Comparison of ENCODE assay signal across 33 mouse cellular contexts in the genomic region with DNA sequence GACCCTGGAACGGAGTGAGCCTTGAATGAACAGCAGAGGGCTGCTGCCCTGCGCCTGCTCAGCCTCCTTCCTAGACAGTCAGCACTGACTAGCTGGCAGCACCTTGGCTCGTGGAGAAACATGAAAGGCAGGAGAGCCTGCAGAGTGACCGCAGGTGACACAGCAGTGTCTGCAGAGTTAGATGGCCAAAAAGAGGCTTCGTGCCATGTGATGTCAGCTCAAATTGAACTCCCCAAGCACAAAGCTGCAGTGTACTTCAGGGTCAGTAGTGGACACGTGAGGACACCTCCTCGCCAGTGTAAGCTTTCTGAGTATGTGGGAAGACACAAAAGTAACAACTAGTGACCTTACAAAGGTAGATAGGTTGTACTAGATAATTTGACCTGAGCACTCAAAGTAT.
"Had no signal": no experiment of that assay in that cellular context is flagged by ENCODE, and none has a peak within 500 bp of the region (broad histone marks: within the 10 kb centered on the region; RNA-seq: fewer than 3 reads in every experiment).

No protein-coding gene starts in this region.

- H3K27me3 ChIP-seq: heart, embryonic 12.5 days; heart, embryonic 13.5 days; heart, embryonic 15.5 days; hindbrain, embryonic 12.5 days; hindbrain, embryonic 13.5 days; hindbrain, embryonic 15.5 days; intestine, embryonic 15.5 days; kidney, embryonic 15.5 days had no signal

- H3K4me3 ChIP-seq: heart, embryonic 12.5 days; heart, embryonic 13.5 days; heart, embryonic 15.5 days; hindbrain, embryonic 10.5 days; hindbrain, embryonic 12.5 days; hindbrain, embryonic 13.5 days; hindbrain, embryonic 15.5 days; intestine, embryonic 15.5 days; kidney, embryonic 15.5 days; layer of hippocampus, adult 2 months had no signal

- ATAC-seq: hindbrain, embryonic 16.5 days; hindbrain, postnatal 0 days; inflammation-experienced regulatory T-cells, adult 6 months; intestine, embryonic 15.5 days; intestine, embryonic 16.5 days; intestine, postnatal 0 days had no signal

- H3K9ac ChIP-seq: heart, embryonic 12.5 days; heart, embryonic 13.5 days; heart, embryonic 15.5 days; hindbrain, embryonic 12.5 days; hindbrain, embryonic 13.5 days; hindbrain, embryonic 14.5 days; hindbrain, embryonic 15.5 days; intestine, embryonic 15.5 days; kidney, embryonic 15.5 days had no signal

- H3K4me2 ChIP-seq: heart, embryonic 11.5 days; heart, embryonic 12.5 days; heart, embryonic 13.5 days; heart, embryonic 15.5 days; hindbrain, embryonic 12.5 days; hindbrain, embryonic 13.5 days; hindbrain, embryonic 14.5 days; hindbrain, embryonic 15.5 days; intestine, embryonic 15.5 days; kidney, embryonic 15.5 days had no signal

- H3K4me1 ChIP-seq: hindbrain, embryonic 10.5 days; hindbrain, embryonic 12.5 days; hindbrain, embryonic 13.5 days; hindbrain, embryonic 15.5 days; intestine, embryonic 15.5 days; kidney, embryonic 15.5 days had no signal

- H3K27ac ChIP-seq: heart, embryonic 13.5 days; heart, embryonic 15.5 days; hindbrain, embryonic 10.5 days; hindbrain, embryonic 12.5 days; hindbrain, embryonic 13.5 days; hindbrain, embryonic 14.5 days; hindbrain, embryonic 15.5 days; hindbrain, postnatal 0 days; intestine, embryonic 15.5 days; kidney, embryonic 15.5 days; kidney, postnatal 0 days; layer of hippocampus, adult 2 months had no signal

- H3K9me3 ChIP-seq: heart, embryonic 12.5 days; heart, embryonic 13.5 days; heart, embryonic 15.5 days; hindbrain, embryonic 10.5 days; hindbrain, embryonic 12.5 days; hindbrain, embryonic 13.5 days; hindbrain, embryonic 15.5 days; intestine, embryonic 15.5 days; kidney, embryonic 15.5 days had no signal

- DNase-seq: heart, postnatal 14 days; heart, postnatal 36 days; heart, postnatal 4 days; kidney, adult 11 months; kidney, adult 18-20 months; kidney, adult 2 months; kidney, adult 8-10 months; kidney, adult 9 months; kidney, postnatal 10 days; kidney, postnatal 14 days; kidney, postnatal 25 days; kidney, postnatal 36 days; kidney, postnatal 4 days; layer of hippocampus, adult 9-11 months; layer of hippocampus, postnatal 36 days had no signal
